Mouse (Mus musculus): ENCODE measurements around the gene Alox12. TPM values are rescaled to one million over a fixed set of nuclear protein-coding genes. Genes with fewer than 3 reads are reported as not detected.
A peak's percentile ranks its signal among the peaks of the same experiment; 100 is the strongest.

Alox12 gene
- polyA plus RNA-seq (2015; fragmentation: Nextera tagmentation; extraction: Ambion mirVana), result 7.0 TPM in 2 replicates

- ATAC-seq (ENCODE audit: borderline replicate concordance, extremely low read depth, low FRiP score, low TSS enrichment), result peak; percentile 49; the same call in 1 of the 2 replicates
- Histone ChIP-seq H3K27ac (no peak within 1 kb of the TSS), H3K4me2 (peak within 1 kb of the TSS; percentile 68), H3K9me3 (no peaks in the 10 kb centered on the region), H3K36me3 (no peaks in the 10 kb centered on the region), H3K9ac (peak within 1 kb of the TSS; percentile 42; the same call in 1 of the 2 replicates), H3K27me3 (peaks cover 49% of the 10 kb centered on the region), H3K4me3 (peak within 1 kb of the TSS; percentile 40), H3K4me1 (0 out of 2 replicates have a peak, but pooled peaks cover 14% of the 10 kb centered on the region)
- WGBS, result 2% methylated on average over 25 of the region's 25 CpGs
Observed at GRCm38 (mm10) chr11:70254931-70255531, at the start of gene Alox12. Alox12 (minus strand) TSS chr11:70255353.

GRCm38 (mm10) chr11:70302293-70302692, 47.1 kb upstream of the Alox12 start:
- no peak overlapping the region for H3K9ac ChIP-seq
- no peaks in the 10 kb centered on the region for H3K9me3 ChIP-seq
- H3K4me2 ChIP-seq, result no peak overlapping the region
- no peak overlapping the region for H3K4me3 ChIP-seq
- H3K36me3 ChIP-seq, result no peaks in the 10 kb centered on the region
- WGBS, result 67% methylated on average over 4 of the region's 4 CpGs
- no peak for ATAC-seq (ENCODE audit: borderline replicate concordance, extremely low read depth, low FRiP score, low TSS enrichment)
- no peaks in the 10 kb centered on the region for H3K27me3 ChIP-seq
- 0 out of 2 replicates have a peak overlapping the region, but pooled peaks have one; percentile 5 for H3K27ac ChIP-seq
- H3K4me1 ChIP-seq, result no peaks in the 10 kb centered on the region

- 32% methylated on average over 12 of the region's 12 CpGs for WGBS
- Histone ChIP-seq H3K27me3 (no peaks in the 10 kb centered on the region), H3K36me3 (no peaks in the 10 kb centered on the region), H3K4me2 (peak overlapping the region; percentile 6; the same call in 1 of the 2 replicates), H3K4me1 (no peaks in the 10 kb centered on the region), H3K9ac (no peak overlapping the region), H3K27ac (peak overlapping the region; percentile 79), H3K4me3 (no peak overlapping the region), H3K9me3 (no peaks in the 10 kb centered on the region)
- peak; percentile 46 for ATAC-seq (ENCODE audit: borderline replicate concordance, extremely low read depth, low FRiP score, low TSS enrichment)
Observed at GRCm38 (mm10) chr11:70297836-70298454, 42.8 kb upstream of the Alox12 start.

- H3K4me2 ChIP-seq, result no peak overlapping the region
- no peaks in the 10 kb centered on the region for H3K36me3 ChIP-seq
- WGBS, result 33% methylated on average over 4 of the region's 4 CpGs
Observed at GRCm38 (mm10) chr11:70297405-70297804, 42.3 kb upstream of the Alox12 start.

GRCm38 (mm10) chr11:70293881-70294280, 38.7 kb upstream of the Alox12 start:
- Histone ChIP-seq H3K9ac (no peak overlapping the region), H3K36me3 (no peaks in the 10 kb centered on the region), H3K27ac (no peak overlapping the region), H3K4me3 (no peak overlapping the region), H3K4me1 (peaks cover 5% of the 10 kb centered on the region), H3K4me2 (no peak overlapping the region), H3K9me3 (no peaks in the 10 kb centered on the region), H3K27me3 (no peaks in the 10 kb centered on the region)
- ATAC-seq (ENCODE audit: borderline replicate concordance, extremely low read depth, low FRiP score, low TSS enrichment), result no peak
- WGBS, result 86% methylated on average over 6 of the region's 6 CpGs

More at GRCm38 (mm10) chr11:70297405-70297804, 42.3 kb upstream of the Alox12 start:
- Histone ChIP-seq H3K4me3 (no peak overlapping the region), H3K27me3 (no peaks in the 10 kb centered on the region), H3K27ac (peak overlapping the region; percentile 79), H3K9ac (no peak overlapping the region), H3K4me1 (no peaks in the 10 kb centered on the region), H3K9me3 (no peaks in the 10 kb centered on the region)
- ATAC-seq (ENCODE audit: borderline replicate concordance, extremely low read depth, low FRiP score, low TSS enrichment), result no peak

- no peaks in the 10 kb centered on the region for H3K9me3 ChIP-seq
- H3K4me1 ChIP-seq, result peaks cover 5% of the 10 kb centered on the region
- 80% methylated on average over 6 of the region's 6 CpGs for WGBS
- no peak for ATAC-seq (ENCODE audit: borderline replicate concordance, extremely low read depth, low FRiP score, low TSS enrichment)
- H3K4me3 ChIP-seq, result no peak overlapping the region
- no peaks in the 10 kb centered on the region for H3K36me3 ChIP-seq
- H3K4me2 ChIP-seq, result no peak overlapping the region
- H3K27me3 ChIP-seq, result no peaks in the 10 kb centered on the region
- no peak overlapping the region for H3K27ac ChIP-seq
- H3K9ac ChIP-seq, result no peak overlapping the region
Observed at GRCm38 (mm10) chr11:70291235-70291634, 36.1 kb upstream of the Alox12 start.

- Histone ChIP-seq H3K4me2 (no peak overlapping the region), H3K27me3 (no peaks in the 10 kb centered on the region), H3K36me3 (no peaks in the 10 kb centered on the region), H3K9me3 (no peaks in the 10 kb centered on the region), H3K4me3 (no peak overlapping the region), H3K4me1 (peaks cover 5% of the 10 kb centered on the region), H3K27ac (no peak overlapping the region), H3K9ac (no peak overlapping the region)
- ATAC-seq (ENCODE audit: borderline replicate concordance, extremely low read depth, low FRiP score, low TSS enrichment), result no peak
- 31% methylated on average over 6 of the region's 6 CpGs for WGBS
Observed at GRCm38 (mm10) chr11:70289236-70289635, 34.1 kb upstream of the Alox12 start.

- ATAC-seq (ENCODE audit: borderline replicate concordance, extremely low read depth, low FRiP score, low TSS enrichment), result no peak
- Histone ChIP-seq H3K4me3 (no peak overlapping the region), H3K9ac (no peak overlapping the region), H3K27me3 (no peaks in the 10 kb centered on the region), H3K36me3 (no peaks in the 10 kb centered on the region), H3K9me3 (no peaks in the 10 kb centered on the region), H3K4me1 (peaks cover 8% of the 10 kb centered on the region), H3K27ac (no peak overlapping the region), H3K4me2 (no peak overlapping the region)
- 75% methylated on average over 10 of the region's 10 CpGs for WGBS
Observed at GRCm38 (mm10) chr11:70288102-70288501, 32.9 kb upstream of the Alox12 start.

GRCm38 (mm10) chr11:70285686-70286085, 30.5 kb upstream of the Alox12 start:
- no peak for ATAC-seq (ENCODE audit: borderline replicate concordance, extremely low read depth, low FRiP score, low TSS enrichment)
- Histone ChIP-seq H3K27me3 (no peaks in the 10 kb centered on the region), H3K4me1 (peaks cover 8% of the 10 kb centered on the region), H3K36me3 (no peaks in the 10 kb centered on the region), H3K27ac (no peak overlapping the region), H3K4me2 (no peak overlapping the region), H3K9ac (no peak overlapping the region), H3K4me3 (no peak overlapping the region), H3K9me3 (no peaks in the 10 kb centered on the region)
- WGBS, result 59% methylated on average over 5 of the region's 5 CpGs

- ATAC-seq (ENCODE audit: borderline replicate concordance, extremely low read depth, low FRiP score, low TSS enrichment), result no peak
- peaks cover 8% of the 10 kb centered on the region for H3K4me1 ChIP-seq
- no peak overlapping the region for H3K4me3 ChIP-seq
- H3K9me3 ChIP-seq, result no peaks in the 10 kb centered on the region
- no peaks in the 10 kb centered on the region for H3K27me3 ChIP-seq
- WGBS, result 58% methylated on average over 3 of the region's 3 CpGs
- H3K27ac ChIP-seq, result no peak overlapping the region
- no peaks in the 10 kb centered on the region for H3K36me3 ChIP-seq
- no peak overlapping the region for H3K9ac ChIP-seq
- H3K4me2 ChIP-seq, result no peak overlapping the region
Observed at GRCm38 (mm10) chr11:70284757-70285156, 29.6 kb upstream of the Alox12 start.

GRCm38 (mm10) chr11:70283666-70284065, 28.5 kb upstream of the Alox12 start:
- no peak for ATAC-seq (ENCODE audit: borderline replicate concordance, extremely low read depth, low FRiP score, low TSS enrichment)
- WGBS, result 57% methylated on average over 4 of the region's 4 CpGs
- Histone ChIP-seq H3K9me3 (no peaks in the 10 kb centered on the region), H3K9ac (no peak overlapping the region), H3K4me3 (no peak overlapping the region), H3K4me2 (no peak overlapping the region), H3K4me1 (peaks cover 3% of the 10 kb centered on the region), H3K27me3 (no peaks in the 10 kb centered on the region), H3K27ac (no peak overlapping the region), H3K36me3 (no peaks in the 10 kb centered on the region)

GRCm38 (mm10) chr11:70280441-70280840, 25.3 kb upstream of the Alox12 start:
- no peak overlapping the region for H3K4me2 ChIP-seq
- H3K9ac ChIP-seq, result no peak overlapping the region
- no peaks in the 10 kb centered on the region for H3K36me3 ChIP-seq
- peak overlapping the region; percentile 60 for H3K27ac ChIP-seq
- peaks cover 3% of the 10 kb centered on the region for H3K4me1 ChIP-seq
- peak; percentile 62; the same call in 1 of the 2 replicates for ATAC-seq (ENCODE audit: borderline replicate concordance, extremely low read depth, low FRiP score, low TSS enrichment)
- H3K27me3 ChIP-seq, result no peaks in the 10 kb centered on the region
- 41% methylated on average over 3 of the region's 3 CpGs for WGBS
- H3K9me3 ChIP-seq, result no peaks in the 10 kb centered on the region
- H3K4me3 ChIP-seq, result no peak overlapping the region

All from lung, embryonic 15.5 days (tissue).